Mouse (Mus musculus): ENCODE measurements at regions not wholly inside any gene's neighbourhood (a gene's known extent, or its start where the extent isn't known, plus 50 kb on each side); places are given as distances from the start of the nearest gene placed in this dataset.

GRCm38 (mm10) chr17:13542261-13542660 is 187.9 kb downstream of the Tcp10c start:
- TF ChIP-seq CTCF (IDR thresholded peaks at IDR 0.05; ENCODE audit: borderline replicate concordance, insufficient read depth, low read length), result no peak
- TF ChIP-seq POLR2A (IDR thresholded peaks at IDR 0.05; ENCODE audit: low read depth, low read length), result no peak
